Mouse (Mus musculus): ENCODE measurements at regions not wholly inside any gene's neighbourhood (a gene's known extent, or its start where the extent isn't known, plus 50 kb on each side); places are given as distances from the start of the nearest gene placed in this dataset.

GRCm38 (mm10) chr7:95618170-95618569 lies 552.9 kb upstream of the Tenm4 start:
- no peak for TF ChIP-seq POLR2A (IDR thresholded peaks at IDR 0.05; ENCODE audit: insufficient read depth, low read depth, low read length)
- no peak for TF ChIP-seq EP300 (IDR thresholded peaks at IDR 0.05; ENCODE audit: insufficient read depth, low read depth, low read length)
- TF ChIP-seq CTCF (IDR thresholded peaks at IDR 0.05), result no peak
